Comparison of ENCODE assay signal across 27 mouse cellular contexts in the genomic region with DNA sequence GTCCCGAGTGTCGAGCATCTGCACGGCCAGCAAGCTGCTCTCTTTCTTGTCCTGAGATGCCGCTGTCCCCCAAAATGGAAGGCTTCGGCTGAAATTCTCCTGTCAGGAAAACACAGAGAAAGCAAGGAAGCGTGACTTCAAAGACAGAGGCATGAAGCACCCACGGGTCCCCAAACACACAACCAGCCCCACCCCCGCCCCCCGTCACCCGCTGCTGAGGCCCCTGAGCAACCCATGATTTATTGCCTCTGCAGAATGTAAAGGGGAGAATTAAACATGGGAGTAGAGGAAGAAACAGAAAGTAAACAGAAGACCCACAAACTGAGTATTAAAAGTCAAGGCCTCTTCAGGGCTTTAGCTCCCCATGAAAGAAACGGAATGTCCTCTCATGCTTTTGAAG.
DNase-seq lines count a peak whose midpoint lies in the region; ATAC-seq lines count a peak whose summit lies in the region.
"Had no signal": no experiment of that assay in that cellular context is flagged by ENCODE, and none has a peak within 500 bp of the region (broad histone marks: within the 10 kb centered on the region; RNA-seq: fewer than 3 reads in every experiment).

No protein-coding gene starts in this region.

- H3K9ac ChIP-seq in kidney, embryonic 15.5 days: no peak overlapping the region
- no peak overlapping the region for H3K9ac ChIP-seq in neural tube, embryonic 12.5 days
- H3K9ac ChIP-seq: forebrain, embryonic 13.5 days; heart, embryonic 13.5 days; hindbrain, embryonic 12.5 days had no signal

- H3K4me2 ChIP-seq in kidney, embryonic 15.5 days: peak overlapping the region; percentile 47
- 0 out of 2 replicates have a peak overlapping the region, but pooled peaks have one; percentile 12 for H3K4me2 ChIP-seq in neural tube, embryonic 12.5 days (replicated peaks)
- H3K4me2 ChIP-seq: forebrain, embryonic 13.5 days; heart, embryonic 13.5 days; hindbrain, embryonic 12.5 days had no signal

- H3K4me3 ChIP-seq in kidney, embryonic 15.5 days (replicated peaks): peak overlapping the region; percentile 7; the same call in 1 of the 2 replicates
- no peak overlapping the region for H3K4me3 ChIP-seq in neural tube, embryonic 12.5 days
- H3K4me3 ChIP-seq: forebrain, embryonic 10.5 days; forebrain, embryonic 13.5 days; heart, adult 2 months; heart, embryonic 10.5 days; heart, embryonic 13.5 days; hindbrain, embryonic 12.5 days had no signal

- peaks cover 28% of the 10 kb centered on the region for H3K4me1 ChIP-seq in kidney, embryonic 15.5 days
- H3K4me1 ChIP-seq in neural tube, embryonic 12.5 days: peaks cover 9% of the 10 kb centered on the region
- H3K4me1 ChIP-seq: heart, embryonic 10.5 days; heart, embryonic 13.5 days had no signal

- no peaks in the 10 kb centered on the region for H3K27me3 ChIP-seq in kidney, embryonic 15.5 days
- H3K27me3 ChIP-seq in neural tube, embryonic 12.5 days (replicated peaks): no peaks in the 10 kb centered on the region
- H3K27me3 ChIP-seq: CH12.LX; forebrain, embryonic 13.5 days; heart, embryonic 13.5 days; hindbrain, embryonic 12.5 days; Patski had no signal

- DNase-seq in adrenal gland, postnatal 14 days: peak; percentile 13
- no peak for DNase-seq in adrenal gland, adult 8-10 months
- DNase-seq in kidney, postnatal 10 days: no peak
- DNase-seq in neural tube, embryonic 10.5 days (ENCODE audit: extremely low spot score, low spot score): no peak
- DNase-seq: B cell, adult 2 months; cerebellum, adult 11 months; cerebellum, adult 2 months; cerebellum, adult 9-11 months; cerebellum, postnatal 25 days; gastrocnemius, postnatal 10 days; gastrocnemius, postnatal 36 days; heart, adult 2 months; heart, postnatal 14 days; heart, postnatal 4 days had no signal

- ATAC-seq in kidney, embryonic 15.5 days (replicated peaks; ENCODE audit: low FRiP score): peak; percentile 63; the same call in 1 of the 2 replicates
- ATAC-seq in neural tube, embryonic 12.5 days (ENCODE audit: low FRiP score, low read depth): no peak; the same call in 1 of the 2 replicates
- no peak for ATAC-seq in megakaryocyte progenitor cell, adult 5-6 weeks (replicated peaks; ENCODE audit: poor library complexity)
- ATAC-seq: forebrain, embryonic 13.5 days; forebrain, embryonic 16.5 days; hindbrain, embryonic 16.5 days; Patski had no signal

- no peaks in the 10 kb centered on the region for H3K9me3 ChIP-seq in kidney, embryonic 15.5 days (replicated peaks)
- no peaks in the 10 kb centered on the region for H3K9me3 ChIP-seq in neural tube, embryonic 12.5 days
- H3K9me3 ChIP-seq: forebrain, embryonic 10.5 days; forebrain, embryonic 13.5 days; G1E; heart, embryonic 10.5 days; heart, embryonic 13.5 days; hindbrain, embryonic 12.5 days had no signal

- WGBS in kidney, embryonic 15.5 days: 16% methylated on average over 11 of the region's 11 CpGs
- WGBS in neural tube, embryonic 12.5 days: 53% methylated on average over 11 of the region's 11 CpGs

- peaks cover 68% of the 10 kb centered on the region for H3K36me3 ChIP-seq in kidney, embryonic 15.5 days
- peaks cover 4% of the 10 kb centered on the region; the same call in 1 of the 2 replicates for H3K36me3 ChIP-seq in neural tube, embryonic 12.5 days
- H3K36me3 ChIP-seq: G1E had no signal

- peak overlapping the region; percentile 74 for H3K27ac ChIP-seq in kidney, embryonic 15.5 days
- H3K27ac ChIP-seq in neural tube, embryonic 12.5 days: no peak overlapping the region
- H3K27ac ChIP-seq: forebrain, embryonic 10.5 days; forebrain, embryonic 13.5 days; heart, adult 2 months; heart, embryonic 10.5 days; heart, embryonic 13.5 days; hindbrain, embryonic 12.5 days had no signal
